Mouse (Mus musculus) NIH3T3 (cell line): Measurements from ENCODE around the gene Sdcbp2.

Source experiments
- DNase-seq: peaks from one replicate; pipeline ENCODE4 v3.0.0-alpha.2; 2012; ENCODE audit warnings: low read depth

Sdcbp2 gene

GRCm38 (mm10) chr2:151631406-151632158 is 59.2 kb downstream of the Sdcbp2 start:
- DNase-seq = no peak

GRCm38 (mm10) chr2:151632159-151632814 is 59.9 kb downstream of the Sdcbp2 start, which contains the start of gene Snph:
TSS of gene Snph (minus strand) at chr2:151632593.
- no peak for DNase-seq

GRCm38 (mm10) chr2:151632982-151633381 is 60.6 kb downstream of the Sdcbp2 start:
- DNase-seq = no peak

GRCm38 (mm10) chr2:151634903-151635302 is 62.5 kb downstream of the Sdcbp2 start:
- DNase-seq = no peak

GRCm38 (mm10) chr2:151635362-151636014 is 63.1 kb downstream of the Sdcbp2 start:
- DNase-seq = peak; percentile 15

GRCm38 (mm10) chr2:151636015-151636402 is 63.6 kb downstream of the Sdcbp2 start:
- DNase-seq = no peak
